Mouse (Mus musculus): ENCODE results near the gene Hmgn3. TPM values are rescaled to one million over a fixed set of nuclear protein-coding genes. Genes with fewer than 3 reads are reported as not detected.

Gene Hmgn3
- polyA plus RNA-seq, 1 experiment from 2014 or later: 182 TPM

- Histone ChIP-seq H3K4me3 (ENCODE audit: low read depth, low read length) (no peak overlapping the region), H3K9me3 (replicated peaks; ENCODE audit: control insufficient read depth, low read length, poor library complexity, severe bottlenecking) (no peaks in the 10 kb centered on the region), H3K27me3 (ENCODE audit: control insufficient read depth, insufficient read depth, low read depth, low read length) (no peaks in the 10 kb centered on the region), H3K36me3 (ENCODE audit: control insufficient read depth, insufficient read depth, low read length) (no peaks in the 10 kb centered on the region), H3K9ac (ENCODE audit: low read depth, low read length) (no peak overlapping the region), H3K4me1 (ENCODE audit: control insufficient read depth, insufficient read depth, low read length) (no peaks in the 10 kb centered on the region), H3K4me2 (ENCODE audit: low read length) (no peak overlapping the region), H3K27ac (ENCODE audit: low read length) (no peak overlapping the region)
- 81% methylated on average over 7 of the region's 7 CpGs for WGBS
- no peak for ATAC-seq
These were observed 29.0 kb downstream of the Hmgn3 start for GRCm38 (mm10) chr9:83117486-83117885.

- Histone ChIP-seq H3K36me3 (ENCODE audit: control insufficient read depth, insufficient read depth, low read length) (no peaks in the 10 kb centered on the region), H3K4me1 (ENCODE audit: control insufficient read depth, insufficient read depth, low read length) (no peaks in the 10 kb centered on the region), H3K9me3 (replicated peaks; ENCODE audit: control insufficient read depth, low read length, poor library complexity, severe bottlenecking) (no peaks in the 10 kb centered on the region), H3K4me3 (ENCODE audit: low read depth, low read length) (no peak overlapping the region), H3K27ac (ENCODE audit: low read length) (no peak overlapping the region), H3K9ac (ENCODE audit: low read depth, low read length) (no peak overlapping the region), H3K27me3 (ENCODE audit: control insufficient read depth, insufficient read depth, low read depth, low read length) (no peaks in the 10 kb centered on the region), H3K4me2 (ENCODE audit: low read length) (no peak overlapping the region)
- no peak for ATAC-seq
- 95% methylated on average over 15 of the region's 15 CpGs for WGBS
These were observed 29.6 kb downstream of the Hmgn3 start for GRCm38 (mm10) chr9:83116774-83117474.

- H3K36me3 ChIP-seq (ENCODE audit: control insufficient read depth, insufficient read depth, low read length): no peaks in the 10 kb centered on the region
- 94% methylated on average over 2 of the region's 2 CpGs for WGBS
- H3K9me3 ChIP-seq (replicated peaks; ENCODE audit: control insufficient read depth, low read length, poor library complexity, severe bottlenecking): no peaks in the 10 kb centered on the region
- no peak overlapping the region for H3K27ac ChIP-seq (ENCODE audit: low read length)
- no peak overlapping the region for H3K4me3 ChIP-seq (ENCODE audit: low read depth, low read length)
- H3K4me2 ChIP-seq (ENCODE audit: low read length): no peak overlapping the region
- no peaks in the 10 kb centered on the region for H3K4me1 ChIP-seq (ENCODE audit: control insufficient read depth, insufficient read depth, low read length)
- H3K9ac ChIP-seq (ENCODE audit: low read depth, low read length): no peak overlapping the region
- ATAC-seq: no peak
- no peaks in the 10 kb centered on the region for H3K27me3 ChIP-seq (ENCODE audit: control insufficient read depth, insufficient read depth, low read depth, low read length)
These were observed 30.8 kb downstream of the Hmgn3 start for GRCm38 (mm10) chr9:83115676-83116075.

GRCm38 (mm10) chr9:83113800-83114217, 32.7 kb downstream of the Hmgn3 start:
- Histone ChIP-seq H3K27ac (ENCODE audit: low read length) (no peak overlapping the region), H3K4me1 (ENCODE audit: control insufficient read depth, insufficient read depth, low read length) (no peaks in the 10 kb centered on the region), H3K9ac (ENCODE audit: low read depth, low read length) (no peak overlapping the region), H3K4me2 (ENCODE audit: low read length) (no peak overlapping the region), H3K27me3 (ENCODE audit: control insufficient read depth, insufficient read depth, low read depth, low read length) (no peaks in the 10 kb centered on the region), H3K9me3 (replicated peaks; ENCODE audit: control insufficient read depth, low read length, poor library complexity, severe bottlenecking) (no peaks in the 10 kb centered on the region), H3K4me3 (ENCODE audit: low read depth, low read length) (no peak overlapping the region), H3K36me3 (ENCODE audit: control insufficient read depth, insufficient read depth, low read length) (no peaks in the 10 kb centered on the region)
- WGBS: 86% methylated on average over 10 of the region's 10 CpGs
- ATAC-seq: no peak

- Histone ChIP-seq H3K27me3 (ENCODE audit: control insufficient read depth, insufficient read depth, low read depth, low read length) (no peaks in the 10 kb centered on the region), H3K4me2 (ENCODE audit: low read length) (no peak overlapping the region), H3K9me3 (replicated peaks; ENCODE audit: control insufficient read depth, low read length, poor library complexity, severe bottlenecking) (no peaks in the 10 kb centered on the region), H3K4me3 (ENCODE audit: low read depth, low read length) (no peak overlapping the region), H3K36me3 (ENCODE audit: control insufficient read depth, insufficient read depth, low read length) (no peaks in the 10 kb centered on the region), H3K27ac (ENCODE audit: low read length) (no peak overlapping the region), H3K9ac (ENCODE audit: low read depth, low read length) (no peak overlapping the region), H3K4me1 (ENCODE audit: control insufficient read depth, insufficient read depth, low read length) (no peaks in the 10 kb centered on the region)
- 77% methylated on average over 9 of the region's 9 CpGs for WGBS
- no peak for ATAC-seq
These were observed 34.1 kb downstream of the Hmgn3 start for GRCm38 (mm10) chr9:83112305-83112768.

- Histone ChIP-seq H3K9me3 (replicated peaks; ENCODE audit: control insufficient read depth, low read length, poor library complexity, severe bottlenecking) (no peaks in the 10 kb centered on the region), H3K36me3 (ENCODE audit: control insufficient read depth, insufficient read depth, low read length) (no peaks in the 10 kb centered on the region), H3K27ac (ENCODE audit: low read length) (no peak overlapping the region), H3K9ac (ENCODE audit: low read depth, low read length) (no peak overlapping the region), H3K4me2 (ENCODE audit: low read length) (no peak overlapping the region), H3K27me3 (ENCODE audit: control insufficient read depth, insufficient read depth, low read depth, low read length) (no peaks in the 10 kb centered on the region), H3K4me1 (ENCODE audit: control insufficient read depth, insufficient read depth, low read length) (no peaks in the 10 kb centered on the region), H3K4me3 (ENCODE audit: low read depth, low read length) (no peak overlapping the region)
- 88% methylated on average over 3 of the region's 3 CpGs for WGBS
- ATAC-seq: no peak
These were observed 34.7 kb downstream of the Hmgn3 start for GRCm38 (mm10) chr9:83111789-83112188.

- H3K4me2 ChIP-seq (ENCODE audit: low read length): no peak overlapping the region
- no peak overlapping the region for H3K4me3 ChIP-seq (ENCODE audit: low read depth, low read length)
- H3K36me3 ChIP-seq (ENCODE audit: control insufficient read depth, insufficient read depth, low read length): no peaks in the 10 kb centered on the region
- no peak for ATAC-seq
- H3K9me3 ChIP-seq (replicated peaks; ENCODE audit: control insufficient read depth, low read length, poor library complexity, severe bottlenecking): no peaks in the 10 kb centered on the region
- no peak overlapping the region for H3K27ac ChIP-seq (ENCODE audit: low read length)
- H3K4me1 ChIP-seq (ENCODE audit: control insufficient read depth, insufficient read depth, low read length): no peaks in the 10 kb centered on the region
- 83% methylated on average over 9 of the region's 9 CpGs for WGBS
- no peak overlapping the region for H3K9ac ChIP-seq (ENCODE audit: low read depth, low read length)
- no peaks in the 10 kb centered on the region for H3K27me3 ChIP-seq (ENCODE audit: control insufficient read depth, insufficient read depth, low read depth, low read length)
These were observed 35.3 kb downstream of the Hmgn3 start for GRCm38 (mm10) chr9:83111117-83111686.

GRCm38 (mm10) chr9:83110406-83111116, 35.9 kb downstream of the Hmgn3 start:
- WGBS: 94% methylated on average over 9 of the region's 9 CpGs
- no peaks in the 10 kb centered on the region for H3K27me3 ChIP-seq (ENCODE audit: control insufficient read depth, insufficient read depth, low read depth, low read length)
- H3K4me1 ChIP-seq (ENCODE audit: control insufficient read depth, insufficient read depth, low read length): no peaks in the 10 kb centered on the region
- no peak overlapping the region for H3K27ac ChIP-seq (ENCODE audit: low read length)
- H3K36me3 ChIP-seq (ENCODE audit: control insufficient read depth, insufficient read depth, low read length): no peaks in the 10 kb centered on the region
- H3K4me3 ChIP-seq (ENCODE audit: low read depth, low read length): no peak overlapping the region
- H3K4me2 ChIP-seq (ENCODE audit: low read length): no peak overlapping the region
- H3K9ac ChIP-seq (ENCODE audit: low read depth, low read length): no peak overlapping the region
- no peaks in the 10 kb centered on the region for H3K9me3 ChIP-seq (replicated peaks; ENCODE audit: control insufficient read depth, low read length, poor library complexity, severe bottlenecking)
- ATAC-seq: no peak

GRCm38 (mm10) chr9:83109705-83110104, 36.8 kb downstream of the Hmgn3 start:
- no peak overlapping the region for H3K4me3 ChIP-seq (ENCODE audit: low read depth, low read length)
- no peaks in the 10 kb centered on the region for H3K27me3 ChIP-seq (ENCODE audit: control insufficient read depth, insufficient read depth, low read depth, low read length)
- ATAC-seq: no peak
- H3K9ac ChIP-seq (ENCODE audit: low read depth, low read length): no peak overlapping the region
- no peaks in the 10 kb centered on the region for H3K9me3 ChIP-seq (replicated peaks; ENCODE audit: control insufficient read depth, low read length, poor library complexity, severe bottlenecking)
- no peak overlapping the region for H3K4me2 ChIP-seq (ENCODE audit: low read length)
- H3K4me1 ChIP-seq (ENCODE audit: control insufficient read depth, insufficient read depth, low read length): no peaks in the 10 kb centered on the region
- no peak overlapping the region for H3K27ac ChIP-seq (ENCODE audit: low read length)
- no peaks in the 10 kb centered on the region for H3K36me3 ChIP-seq (ENCODE audit: control insufficient read depth, insufficient read depth, low read length)
- WGBS: 90% methylated on average over 6 of the region's 6 CpGs

Data from midbrain, embryonic 16.5 days (tissue).